Mouse (Mus musculus) kidney, adult 18-20 months (tissue): ENCODE results near the gene Sertad4.

Experiments used
- DNase-seq: peaks from one replicate; pipeline ENCODE4 v3.0.0; 2021

Gene Sertad4

DNA sequence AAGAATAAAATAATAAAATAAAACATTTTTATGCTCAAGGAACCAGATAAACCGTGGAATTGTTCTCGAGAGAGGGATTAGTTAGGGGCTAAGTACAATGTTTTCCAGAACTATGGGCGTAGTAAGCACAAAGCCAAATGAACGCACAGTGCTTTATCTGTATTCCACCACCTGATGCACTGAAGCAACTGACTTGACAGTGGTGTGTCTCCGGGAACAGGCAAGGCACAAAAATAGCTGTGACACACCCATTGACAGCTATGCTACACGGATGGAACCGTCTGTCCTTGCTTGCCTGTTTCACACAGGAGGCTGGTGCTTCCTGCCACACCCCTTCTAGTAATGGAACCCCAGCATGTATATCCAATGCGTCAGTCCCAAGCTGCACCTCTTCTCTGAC, 55.2 kb downstream of the Sertad4 start:
- no peak for DNase-seq

DNA sequence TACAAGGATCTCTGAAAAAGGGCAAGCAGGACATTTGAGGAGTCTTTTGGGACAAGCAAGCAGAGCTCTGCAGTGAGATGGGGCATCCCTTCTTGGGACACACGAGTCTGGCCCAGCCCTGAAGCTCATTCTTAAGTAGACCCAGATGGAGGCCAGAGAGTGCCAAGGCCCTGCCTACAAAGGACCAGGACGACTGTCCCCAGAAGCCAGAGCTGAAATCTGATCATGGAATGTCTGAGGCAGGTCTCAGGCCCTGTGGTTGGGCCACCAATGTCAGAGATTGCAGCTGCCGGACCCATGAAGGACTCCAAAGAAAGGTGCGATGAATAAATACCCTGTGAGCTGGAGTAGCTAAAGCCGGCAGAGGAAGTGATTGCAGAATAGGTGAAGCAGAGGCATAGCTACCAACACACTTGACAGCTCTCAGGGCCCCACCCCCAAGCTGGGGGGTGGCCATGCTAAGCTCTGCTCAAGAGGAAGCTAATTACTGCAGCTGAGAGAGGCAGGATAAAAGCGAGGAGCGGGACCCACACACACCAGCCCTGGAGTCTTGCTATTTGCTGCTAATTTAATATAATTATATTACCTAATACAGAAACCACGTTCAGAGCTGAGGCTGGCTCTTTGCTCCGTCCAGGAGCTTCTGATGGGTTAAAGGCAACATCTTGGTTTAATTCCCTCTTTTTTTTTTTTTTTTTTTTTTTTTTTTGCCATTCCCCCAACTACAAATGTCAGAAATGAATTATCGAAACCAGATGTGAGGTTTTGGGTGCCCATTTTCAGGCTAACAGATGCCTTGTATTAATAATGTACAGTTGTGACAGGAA, 56.2 kb downstream of the Sertad4 start:
- no peak for DNase-seq

DNA sequence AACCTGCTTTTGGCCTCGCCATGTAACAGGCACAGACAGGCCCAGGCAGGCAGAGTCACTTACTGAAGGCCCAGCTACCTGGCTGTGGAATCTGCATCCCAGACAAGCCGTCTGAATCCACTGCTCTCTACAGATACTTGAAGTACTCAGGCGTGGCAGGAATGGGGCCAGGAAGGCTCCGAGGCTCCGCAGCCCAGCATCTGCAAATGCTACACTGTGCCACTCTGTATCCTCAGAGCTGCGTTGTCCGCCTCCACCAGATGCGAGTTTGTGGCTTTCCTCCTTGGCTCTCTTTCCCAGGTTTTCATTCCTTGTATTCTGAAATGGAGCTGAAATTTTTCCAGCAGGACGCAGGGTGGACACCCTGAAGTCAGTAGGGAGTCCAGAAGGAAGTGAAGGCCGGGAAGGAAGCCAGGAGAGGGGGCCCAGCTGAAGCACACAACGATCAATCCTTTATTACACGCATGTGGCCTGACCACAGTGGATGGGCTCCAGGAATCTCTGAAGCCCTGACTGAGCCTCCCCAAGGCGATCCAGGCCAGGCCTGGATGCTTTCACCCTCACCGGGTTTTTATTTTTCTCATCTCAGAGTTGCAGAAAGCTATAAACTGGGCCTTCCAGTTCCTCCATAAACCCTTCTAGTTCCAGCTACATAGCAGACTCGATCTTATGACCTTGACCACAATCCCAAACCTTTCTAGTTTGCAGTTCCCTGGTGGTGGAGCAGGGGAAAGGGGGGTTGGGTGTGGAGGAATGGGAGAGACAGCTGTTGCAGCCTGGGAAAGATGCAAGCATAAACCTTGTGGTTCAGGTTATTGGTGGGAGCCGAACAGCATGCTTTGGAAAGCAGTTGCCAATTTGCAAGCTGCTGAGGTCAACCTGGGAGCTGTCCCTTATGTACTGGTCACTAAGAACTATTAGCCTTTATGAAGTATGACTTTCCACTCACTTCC, 57.1 kb downstream of the Sertad4 start:
- DNase-seq, result no peak

DNA sequence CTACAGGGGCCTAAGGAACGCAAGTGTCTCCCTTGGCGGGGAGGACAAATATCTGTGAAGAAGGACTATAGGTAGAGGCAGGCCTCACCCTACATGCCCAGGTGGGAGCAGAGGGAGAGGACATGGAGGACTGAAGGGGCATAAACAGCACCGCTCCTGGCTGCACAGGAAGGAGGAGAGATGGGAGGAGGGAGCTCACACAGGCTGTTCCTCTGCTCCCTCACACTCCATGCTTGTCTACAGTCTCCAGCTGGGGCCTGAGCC, 58.6 kb downstream of the Sertad4 start:
- no peak for DNase-seq

DNA sequence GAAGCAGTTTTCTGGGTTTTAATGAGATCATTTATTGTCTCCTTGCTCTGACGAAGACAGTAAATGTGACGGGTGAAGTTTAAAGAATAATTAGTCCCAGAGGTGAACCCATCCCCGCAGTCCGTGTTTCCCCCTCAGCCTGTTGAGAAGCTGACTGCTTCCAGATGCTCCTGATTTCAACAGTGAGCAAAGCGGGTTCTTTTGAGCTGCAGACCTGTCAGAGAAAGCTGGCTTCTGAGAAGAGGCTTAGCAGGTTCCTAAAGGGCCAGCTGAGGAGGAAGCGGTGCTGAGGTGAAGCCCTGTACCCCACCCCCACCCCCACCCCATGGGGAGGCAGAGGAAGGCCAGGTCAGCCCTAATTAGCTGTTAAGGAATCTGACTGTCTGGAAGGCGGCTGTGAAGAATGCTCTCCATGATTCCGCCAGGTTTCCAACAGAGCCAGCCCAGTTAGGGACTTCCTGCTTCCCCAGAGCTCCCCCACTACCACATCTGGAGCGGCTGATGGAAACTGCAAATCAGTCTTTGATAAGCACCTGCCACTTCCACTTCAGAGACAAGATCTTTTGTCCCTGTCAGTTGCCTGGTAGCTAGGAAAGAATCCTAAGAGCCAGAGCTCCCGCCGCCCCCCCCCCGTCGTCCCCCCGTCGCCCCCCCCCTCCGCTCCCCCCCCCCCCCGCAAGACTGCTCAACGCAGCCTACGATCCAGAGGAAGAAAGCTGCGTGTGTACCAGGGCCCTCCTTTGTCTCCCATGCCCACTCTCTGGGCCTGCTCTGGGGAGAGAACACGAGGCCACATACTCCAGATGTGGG, 59.1 kb downstream of the Sertad4 start:
- no peak for DNase-seq

DNA sequence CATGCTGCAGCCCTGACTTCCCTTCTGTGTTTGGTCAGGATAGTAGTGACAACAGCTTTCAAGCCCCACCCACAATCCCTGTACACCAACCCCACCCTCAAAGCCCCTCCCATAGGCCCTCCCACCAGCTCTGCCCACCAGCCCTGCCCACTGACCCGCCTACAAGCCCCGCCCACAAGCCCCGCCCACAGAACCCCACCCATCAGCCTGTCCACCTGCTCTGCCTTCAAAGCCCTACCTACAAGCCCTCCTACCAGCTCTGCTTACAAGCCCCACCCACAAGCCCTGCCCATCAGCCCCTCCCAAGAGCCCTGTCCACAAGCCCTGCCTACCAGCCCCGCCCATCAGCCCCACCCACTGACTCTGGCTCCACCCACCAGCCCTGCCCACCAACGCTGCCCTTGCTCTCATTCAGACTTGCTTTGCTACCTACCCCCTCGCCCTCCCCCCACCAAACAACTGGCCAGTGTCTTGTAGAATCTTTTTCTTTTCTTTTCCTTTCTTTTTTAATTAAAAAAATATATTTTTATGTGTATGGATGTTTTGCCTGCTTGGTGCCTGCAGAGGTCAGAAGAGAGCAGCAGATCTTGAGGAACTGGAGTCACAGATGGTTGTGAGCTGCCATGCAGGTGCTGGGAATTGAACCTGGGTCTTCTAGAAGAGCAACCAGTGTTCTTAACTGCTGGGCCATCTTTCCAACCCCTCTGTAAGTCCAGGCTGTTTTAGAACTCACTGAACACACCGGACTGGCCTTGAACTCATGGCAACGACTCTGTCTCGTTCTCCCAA, 60.4 kb downstream of the Sertad4 start:
- no peak for DNase-seq
